17 mouse cellular contexts compared by ENCODE assay signal in the genomic region with DNA sequence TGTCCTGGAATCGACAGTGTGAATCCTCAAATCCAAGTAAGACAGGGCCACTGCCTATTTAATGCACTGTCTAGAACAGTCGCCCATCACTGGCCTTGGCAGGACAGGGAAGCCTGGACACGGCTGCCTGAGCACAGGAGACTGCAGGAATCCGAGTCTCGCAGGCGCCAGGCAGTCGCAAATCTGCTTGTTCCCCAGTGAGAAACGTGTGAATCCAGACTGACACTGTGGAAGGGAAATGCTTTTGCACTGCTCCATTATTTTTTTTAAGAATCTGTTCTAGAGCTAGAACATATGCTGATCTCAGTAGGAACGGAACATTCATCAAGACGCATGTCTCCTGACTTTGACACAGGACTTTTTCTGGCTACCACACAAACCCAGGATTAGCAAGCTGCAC.
DNase-seq lines count a peak whose midpoint lies in the region; ATAC-seq and TF ChIP-seq lines count a peak whose summit lies in the region.
"Had no signal": no experiment of that assay in that cellular context is flagged by ENCODE, and none has a peak within 500 bp of the region (broad histone marks: within the 10 kb centered on the region; RNA-seq: fewer than 3 reads in every experiment).

No protein-coding gene starts in this region.

- H3K27me3 ChIP-seq in kidney, adult 2 months (replicated peaks; ENCODE audit: control insufficient read depth, insufficient read depth, low read length) = no peaks in the 10 kb centered on the region
- no peaks in the 10 kb centered on the region for H3K27me3 ChIP-seq in midbrain, embryonic 15.5 days (replicated peaks)
- H3K27me3 ChIP-seq in midbrain, embryonic 16.5 days (ENCODE audit: control insufficient read depth, insufficient read depth, low read depth, low read length) = no peaks in the 10 kb centered on the region
- H3K27me3 ChIP-seq: forebrain, embryonic 13.5 days; lung, embryonic 15.5 days; neural tube, embryonic 12.5 days had no signal

- H3K36me3 ChIP-seq in kidney, adult 2 months (ENCODE audit: control insufficient read depth, insufficient read depth, low read length) = peaks cover 5% of the 10 kb centered on the region
- H3K36me3 ChIP-seq in midbrain, embryonic 15.5 days (replicated peaks) = peaks cover 79% of the 10 kb centered on the region
- peaks cover 39% of the 10 kb centered on the region for H3K36me3 ChIP-seq in midbrain, embryonic 16.5 days (ENCODE audit: control insufficient read depth, insufficient read depth, low read length)

- no peak for ATAC-seq in midbrain, embryonic 15.5 days (replicated peaks)
- no peak for ATAC-seq in midbrain, embryonic 16.5 days
- ATAC-seq: CD4-positive, CD25-positive, alpha-beta regulatory T cell, adult 4 months; forebrain, embryonic 13.5 days had no signal

- H3K9me3 ChIP-seq in midbrain, embryonic 15.5 days = no peaks in the 10 kb centered on the region
- no peaks in the 10 kb centered on the region for H3K9me3 ChIP-seq in midbrain, embryonic 16.5 days (replicated peaks; ENCODE audit: control insufficient read depth, low read length, poor library complexity, severe bottlenecking)
- H3K9me3 ChIP-seq: forebrain, embryonic 13.5 days; lung, embryonic 15.5 days; neural tube, embryonic 12.5 days had no signal

- no peak overlapping the region for H3K9ac ChIP-seq in midbrain, embryonic 15.5 days
- H3K9ac ChIP-seq in midbrain, embryonic 16.5 days (ENCODE audit: low read depth, low read length) = no peak overlapping the region
- H3K9ac ChIP-seq: forebrain, embryonic 13.5 days; lung, embryonic 15.5 days; neural tube, embryonic 12.5 days had no signal

- TF ChIP-seq POLR2A in kidney, adult 2 months (IDR thresholded peaks at IDR 0.05; ENCODE audit: low read depth, low read length) = no peak
- no peak for TF ChIP-seq POLR2A in lung, adult 2 months (IDR thresholded peaks at IDR 0.05; ENCODE audit: borderline replicate concordance, extremely low read depth, low read depth, low read length)

- no peak for TF ChIP-seq CTCF in kidney, adult 2 months (conservative IDR thresholded peaks at IDR 0.05; ENCODE audit: insufficient read depth, insufficient read length, low read depth, low read length)
- no peak for TF ChIP-seq CTCF in lung, adult 2 months (IDR thresholded peaks at IDR 0.05; ENCODE audit: insufficient read depth, low read length)

- H3K4me1 ChIP-seq in kidney, adult 2 months (ENCODE audit: control insufficient read depth, insufficient read depth, low read length) = no peaks in the 10 kb centered on the region
- H3K4me1 ChIP-seq in midbrain, embryonic 15.5 days = peaks cover 3% of the 10 kb centered on the region; the same call in 1 of the 2 replicates
- H3K4me1 ChIP-seq in midbrain, embryonic 16.5 days (ENCODE audit: control insufficient read depth, insufficient read depth, low read length) = no peaks in the 10 kb centered on the region
- no peaks in the 10 kb centered on the region for H3K4me1 ChIP-seq in lung, adult 2 months (ENCODE audit: control insufficient read depth, insufficient read depth, low read length)
- H3K4me1 ChIP-seq: forebrain, embryonic 13.5 days; neural tube, embryonic 12.5 days had no signal

- no peak overlapping the region for H3K27ac ChIP-seq in kidney, adult 2 months (ENCODE audit: insufficient read depth, low read depth, low read length)
- 0 out of 2 replicates have a peak overlapping the region, but pooled peaks have one; percentile 9 for H3K27ac ChIP-seq in midbrain, embryonic 15.5 days
- H3K27ac ChIP-seq in midbrain, embryonic 16.5 days (ENCODE audit: low read length) = no peak overlapping the region
- H3K27ac ChIP-seq: forebrain, embryonic 13.5 days; lung, embryonic 15.5 days; neural tube, embryonic 12.5 days had no signal

- 50% methylated on average over 10 of the region's 10 CpGs for WGBS in kidney, adult 2 months
- WGBS in midbrain, embryonic 15.5 days = 81% methylated on average over 10 of the region's 10 CpGs
- 78% methylated on average over 10 of the region's 10 CpGs for WGBS in midbrain, embryonic 16.5 days
- 84% methylated on average over 10 of the region's 10 CpGs for WGBS in lung, adult 2 months

- no peak overlapping the region for H3K4me3 ChIP-seq in kidney, adult 2 months (ENCODE audit: insufficient read depth, low read depth, low read length)
- H3K4me3 ChIP-seq in midbrain, embryonic 15.5 days = no peak overlapping the region
- no peak overlapping the region for H3K4me3 ChIP-seq in midbrain, embryonic 16.5 days (ENCODE audit: low read depth, low read length)
- H3K4me3 ChIP-seq in lung, adult 2 months (replicated peaks; ENCODE audit: extremely low read depth, low read depth, low read length) = no peak overlapping the region
- H3K4me3 ChIP-seq: forebrain, embryonic 13.5 days; lung, embryonic 15.5 days; neural tube, embryonic 12.5 days had no signal

- H3K4me2 ChIP-seq in midbrain, embryonic 15.5 days = no peak overlapping the region
- H3K4me2 ChIP-seq in midbrain, embryonic 16.5 days (ENCODE audit: low read length) = no peak overlapping the region
- H3K4me2 ChIP-seq: forebrain, embryonic 13.5 days; liver, embryonic 11.5 days; lung, embryonic 15.5 days; neural tube, embryonic 12.5 days had no signal

- DNase-seq in kidney, adult 2 months = peak; percentile 48
- DNase-seq in kidney, adult 9 months = no peak
- DNase-seq in cerebellum, adult 9-10 months = peak; percentile 82
- DNase-seq in adrenal gland, adult 8-10 months = no peak
- no peak for DNase-seq in lung, adult 2 months
- DNase-seq: adrenal gland, postnatal 10 days; embryo, embryonic 11 days; gastrocnemius, postnatal 10 days; right cerebral cortex, postnatal 4 days; thymus, adult 2 months had no signal

Comparison
In these comparisons a context has a peak if more than half of its experiments do, and no peak if none do; other contexts are left out.
1. DNase-seq: peak in kidney, adult 2 months (single experiment) and cerebellum, adult 9-10 months (single experiment); none in kidney, adult 9 months (single experiment), adrenal gland, adult 8-10 months (single experiment) and lung, adult 2 months (single experiment).